Mouse (Mus musculus): Measurements from ENCODE around the gene Gm10134.

The Gm10134 gene

DNA sequence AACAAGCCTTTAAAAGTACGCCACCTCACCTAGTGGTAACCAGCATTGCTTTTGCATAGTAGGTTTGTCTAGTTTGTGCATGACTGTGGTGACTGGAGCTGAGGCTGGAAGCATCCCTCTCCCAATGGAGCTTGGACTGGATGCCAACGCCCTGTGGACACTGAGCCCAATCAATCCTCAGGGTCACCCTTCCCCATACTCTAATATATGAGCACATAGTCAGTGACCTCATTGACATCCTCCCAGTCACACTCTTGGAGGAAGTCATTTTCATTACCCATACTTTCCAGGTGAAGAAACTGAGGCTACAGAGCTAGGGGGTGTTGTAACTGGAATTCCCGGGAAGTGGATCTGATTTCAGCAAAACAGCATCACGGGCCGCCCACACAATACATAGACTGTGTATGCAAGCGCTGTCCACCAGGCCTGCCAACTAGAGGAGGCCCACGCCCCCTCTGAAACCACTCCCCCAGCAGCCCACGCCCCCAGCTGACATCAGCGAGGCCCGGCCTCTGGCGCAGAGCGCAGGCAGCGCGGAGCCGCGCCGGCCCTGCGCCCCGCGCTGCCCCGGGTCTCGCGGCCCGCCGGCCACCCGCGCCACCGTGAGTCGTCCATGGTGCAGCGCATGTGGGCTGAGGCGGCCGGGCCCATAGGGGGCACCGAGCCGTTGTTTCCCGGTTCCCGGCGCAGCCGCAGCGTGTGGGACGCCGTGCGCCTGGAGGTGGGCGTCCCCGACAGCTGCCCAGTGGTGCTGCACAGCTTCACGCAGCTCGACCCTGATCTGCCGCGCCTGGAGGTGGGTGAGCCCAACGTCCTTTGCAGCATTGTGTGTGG, 27.3 kb downstream of the Gm10134 start:
- DNase-seq (ENCODE audit: low spot score) = no peak

DNA sequence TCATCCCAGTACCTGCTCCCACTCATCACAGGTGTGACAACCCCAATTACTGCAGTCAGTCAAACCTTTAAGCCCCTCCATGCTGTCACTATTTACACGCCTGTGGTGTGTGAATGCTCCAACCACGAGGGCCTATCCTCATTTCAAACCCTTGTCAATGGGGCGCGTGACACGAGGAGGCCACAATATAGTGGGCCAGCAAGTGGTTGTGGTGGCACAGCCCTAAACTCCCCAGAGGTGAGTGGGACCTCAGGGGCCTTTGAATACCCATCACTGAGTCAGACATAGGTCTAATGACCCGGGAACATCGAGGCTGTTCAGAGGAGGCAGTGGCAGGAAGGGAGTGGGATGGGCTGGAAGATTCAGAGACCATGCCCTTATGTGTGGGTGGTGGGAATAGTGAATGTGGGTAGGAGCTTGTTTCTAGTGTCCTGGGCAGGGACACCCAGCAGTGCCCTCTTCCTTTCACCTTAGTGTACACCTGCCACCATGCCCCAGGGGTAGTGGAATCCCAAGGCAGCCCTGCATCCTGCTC, 28.1 kb downstream of the Gm10134 start:
- DNase-seq (ENCODE audit: low spot score) = no peak

- DNase-seq (ENCODE audit: low spot score) = no peak
Measured at GRCm38 (mm10) chr2:28534436-28535262, 28.8 kb downstream of the Gm10134 start.

DNA sequence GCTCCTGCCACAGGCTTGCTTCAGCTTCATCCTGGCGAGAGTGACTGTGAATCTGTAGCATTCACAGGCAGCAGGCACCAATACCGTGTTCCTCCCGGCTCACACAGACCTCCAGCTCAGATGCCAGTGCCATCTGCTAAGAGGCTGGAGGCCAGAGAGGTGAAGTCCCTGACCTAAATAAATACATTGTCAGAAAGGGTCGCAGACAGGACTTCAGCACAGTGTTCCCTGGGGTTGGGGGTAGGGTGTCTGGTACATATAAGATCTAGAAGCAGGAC, 29.3 kb downstream of the Gm10134 start:
- no peak for DNase-seq (ENCODE audit: low spot score)

DNA sequence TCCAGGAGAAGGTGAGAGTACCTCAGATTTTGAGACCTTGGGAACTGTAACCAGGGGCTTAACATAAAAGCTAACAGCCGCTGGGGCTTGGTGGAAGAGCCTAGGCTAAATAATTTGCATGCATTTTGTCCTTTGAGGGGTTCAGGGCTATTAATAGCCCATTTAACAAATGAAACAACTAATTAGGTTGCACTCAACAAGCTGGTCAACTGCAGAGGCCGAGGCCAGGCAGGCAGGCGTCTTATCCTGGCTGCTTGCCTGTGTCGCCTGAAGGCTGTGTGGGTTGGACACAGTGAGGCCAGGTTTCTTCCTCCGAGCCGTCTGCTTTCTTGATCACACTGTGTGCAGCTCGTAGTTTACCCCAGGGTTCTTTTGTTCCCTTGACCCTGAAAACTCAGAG, 29.8 kb downstream of the Gm10134 start:
- no peak for DNase-seq (ENCODE audit: low spot score)

DNA sequence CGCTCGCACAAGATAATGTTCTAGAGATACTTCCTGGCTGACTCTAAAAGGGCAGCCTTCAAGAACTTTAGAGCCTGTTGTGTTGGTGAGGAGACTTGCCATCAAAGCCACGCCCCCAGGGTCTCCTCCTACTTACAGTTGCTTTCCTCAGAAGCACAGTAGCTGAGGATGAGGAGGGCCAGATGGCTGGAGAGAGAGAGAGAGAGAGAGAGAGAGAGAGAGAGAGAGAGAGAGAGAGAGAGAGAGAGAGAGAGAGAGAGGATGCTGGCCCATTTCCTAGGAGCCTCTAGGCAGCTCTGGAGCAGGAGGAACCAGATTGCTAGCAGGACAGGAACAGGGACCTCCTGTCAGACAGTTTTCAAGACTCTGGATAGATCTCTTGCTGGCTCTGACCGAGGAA, 30.3 kb downstream of the Gm10134 start:
- no peak for DNase-seq (ENCODE audit: low spot score)

DNA sequence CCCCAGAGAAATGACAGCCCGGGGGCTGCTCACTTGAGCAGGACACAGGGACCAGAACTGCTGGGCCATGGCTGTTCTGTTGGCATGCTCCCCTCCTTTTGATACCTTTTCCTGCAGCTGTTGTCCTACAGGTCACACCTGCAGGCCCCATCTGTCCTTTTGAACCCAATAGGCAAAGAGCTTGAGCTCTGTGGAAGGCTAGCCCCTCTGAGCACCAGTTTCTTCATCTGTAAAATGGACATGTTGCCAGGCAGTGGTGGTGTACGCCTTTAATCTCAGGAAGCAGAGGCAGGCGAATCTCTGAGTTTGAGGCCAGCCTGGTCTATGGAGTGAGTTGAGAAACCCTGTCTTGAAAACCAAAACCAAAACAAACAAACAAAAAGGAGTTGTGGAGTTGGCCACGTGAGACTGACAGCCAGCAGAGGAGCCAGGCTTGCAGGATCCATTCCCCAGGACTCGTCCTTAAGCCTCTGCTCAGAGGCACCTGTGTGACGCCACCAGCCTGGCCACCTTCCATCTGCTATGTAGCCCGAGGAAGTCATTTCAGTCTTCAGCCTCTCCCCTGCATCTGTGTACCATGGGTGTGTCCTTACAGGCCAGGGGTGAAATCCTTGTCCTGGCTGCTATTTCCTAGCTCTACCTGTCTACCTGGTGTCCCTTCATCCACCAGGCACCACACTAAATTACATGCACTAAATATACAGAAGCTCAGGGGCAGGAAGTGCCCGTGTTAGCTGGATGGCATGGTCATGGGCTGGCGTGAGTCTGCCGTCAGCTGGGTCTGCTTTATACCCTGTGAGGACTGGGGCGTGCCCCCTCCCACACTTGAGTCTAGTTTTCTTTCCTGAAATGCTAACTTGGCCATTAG, 31.1 kb downstream of the Gm10134 start:
- DNase-seq (ENCODE audit: low spot score) = no peak

DNA sequence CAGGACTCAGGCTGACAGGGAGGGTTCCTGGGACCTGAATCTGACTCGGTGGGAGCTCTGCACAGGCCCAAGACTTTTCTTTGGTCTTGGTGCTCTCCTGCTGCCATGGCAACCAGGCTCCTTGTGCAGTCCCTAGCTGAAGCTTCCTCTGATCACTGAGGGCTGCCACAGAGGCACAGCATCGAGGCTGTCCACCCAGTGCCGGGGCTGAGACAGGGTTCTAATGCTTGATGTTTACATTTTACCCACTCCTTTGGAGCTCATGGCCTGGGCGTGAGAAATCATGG, 31.7 kb downstream of the Gm10134 start:
- no peak for DNase-seq (ENCODE audit: low spot score)

DNA sequence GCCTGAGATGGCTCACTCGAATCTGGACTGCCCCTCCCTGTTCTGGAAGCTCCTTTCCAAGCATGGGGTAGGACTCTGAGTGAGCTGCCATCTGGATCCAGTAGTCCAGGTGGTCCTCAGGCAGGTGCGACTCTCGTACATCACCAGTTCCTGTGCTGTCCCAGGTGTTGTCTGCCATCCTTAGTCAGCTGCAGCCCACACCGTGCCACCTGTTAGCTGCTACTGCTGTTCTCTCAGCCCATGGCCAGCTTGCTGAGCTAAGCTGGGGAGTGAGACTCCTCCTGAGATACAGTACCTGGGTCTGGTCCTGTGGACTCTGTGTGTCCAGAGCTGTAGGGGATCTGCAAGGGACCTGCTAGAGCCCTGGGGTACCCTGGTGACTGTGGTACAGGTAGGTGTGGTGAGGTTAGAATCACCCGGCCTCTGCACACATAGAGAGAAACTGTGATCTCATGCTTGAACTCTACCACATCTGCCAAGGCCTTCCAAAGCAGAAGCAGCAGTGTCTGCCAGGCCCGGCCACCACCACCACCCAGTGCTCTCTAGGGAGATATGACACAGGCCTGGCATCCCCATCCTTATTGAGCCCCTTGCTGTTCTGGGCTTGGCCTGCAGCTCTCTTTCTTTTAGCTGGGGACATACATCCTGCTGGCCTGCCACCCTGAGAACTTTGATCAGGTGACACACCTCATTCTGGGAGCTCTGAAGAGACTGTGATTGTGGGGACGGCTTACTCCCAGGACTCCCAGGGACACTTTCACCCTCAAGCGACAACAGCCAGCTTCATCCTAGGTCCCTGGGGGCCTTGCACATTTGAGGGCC, 32.3 kb downstream of the Gm10134 start:
- no peak for DNase-seq (ENCODE audit: low spot score)

DNA sequence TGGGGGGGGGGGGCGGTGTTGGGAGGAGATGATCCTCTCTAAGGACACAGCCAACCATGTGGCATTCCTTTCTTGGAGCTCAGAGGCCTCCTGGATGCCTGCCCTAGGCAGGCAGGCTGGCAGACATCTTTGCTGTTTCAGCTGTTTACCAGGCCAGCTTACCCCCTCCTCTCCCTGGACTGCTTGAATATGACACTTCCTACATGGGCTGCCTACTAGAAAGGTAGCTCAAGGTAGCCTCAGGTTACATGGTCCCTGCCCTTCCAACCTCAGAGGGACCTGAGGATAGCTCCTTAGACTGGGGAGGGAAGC, 32.9 kb downstream of the Gm10134 start:
- DNase-seq (ENCODE audit: low spot score) = no peak

DNA sequence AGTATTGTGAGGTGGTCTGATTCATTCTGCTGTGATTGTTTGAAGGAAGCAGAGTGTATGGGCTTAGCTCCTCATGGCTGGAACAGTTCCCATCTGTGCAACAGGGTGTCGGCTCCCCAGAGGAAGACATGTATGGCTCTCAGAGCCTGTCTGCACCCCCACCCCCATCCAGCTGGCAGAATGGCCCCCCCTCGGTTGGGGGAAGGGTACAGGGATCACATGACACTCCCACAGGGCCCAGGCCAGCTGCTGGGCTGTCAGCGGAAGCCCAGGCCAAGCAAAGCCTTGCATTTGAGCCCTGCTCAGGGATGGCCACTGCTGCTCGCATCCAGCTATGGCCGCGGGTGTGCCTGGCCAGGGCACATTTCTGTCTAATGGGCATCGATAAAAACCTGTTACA, 33.3 kb downstream of the Gm10134 start:
- DNase-seq (ENCODE audit: low spot score) = no peak

GRCm38 (mm10) chr2:28539949-28540348, 34.1 kb downstream of the Gm10134 start:
- no peak for DNase-seq (ENCODE audit: low spot score)

GRCm38 (mm10) chr2:28540587-28541227, 34.8 kb downstream of the Gm10134 start:
- DNase-seq (ENCODE audit: low spot score) = no peak

DNA sequence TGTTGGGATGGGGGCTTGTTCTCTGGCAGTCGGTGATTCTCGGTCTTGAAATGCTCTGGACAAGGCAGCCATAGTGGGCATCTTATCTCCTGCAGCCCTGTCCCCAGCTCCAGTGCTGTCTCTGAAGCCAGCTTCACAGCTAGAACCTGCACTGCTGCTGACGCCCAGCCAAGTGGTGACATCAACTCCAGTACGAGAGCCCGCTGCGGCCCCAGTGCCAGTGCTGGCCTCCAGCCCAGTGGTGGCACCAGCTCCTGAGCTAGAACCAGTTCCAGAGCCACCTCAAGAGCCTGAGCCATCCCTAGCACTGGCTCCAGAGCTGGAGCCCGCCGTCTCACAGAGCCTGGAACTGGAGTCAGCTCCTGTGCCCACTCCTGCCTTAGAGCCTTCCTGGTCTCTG, 38.0 kb downstream of the Gm10134 start:
- DNase-seq (ENCODE audit: low spot score) = no peak

DNA sequence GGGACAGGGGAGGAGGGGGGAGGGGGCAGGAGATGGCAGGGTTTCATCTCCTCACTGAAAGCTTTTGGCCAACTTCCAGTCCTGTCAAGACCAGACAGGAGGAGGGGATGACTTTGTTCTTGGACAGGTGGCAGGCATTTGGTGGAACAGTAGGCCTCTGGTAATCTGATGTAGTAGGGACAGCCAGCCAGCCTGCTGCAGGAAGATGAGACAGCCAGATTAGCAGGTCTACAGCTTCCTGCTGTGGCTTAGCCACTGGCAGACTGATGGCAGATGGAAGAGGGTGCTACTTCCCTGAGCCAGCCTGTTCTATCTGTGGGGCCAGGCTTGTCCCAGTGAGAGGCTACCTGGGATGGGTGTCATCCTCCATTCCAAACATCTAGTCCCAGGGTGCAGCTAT, 40.1 kb downstream of the Gm10134 start:
- DNase-seq (ENCODE audit: low spot score) = no peak

DNA sequence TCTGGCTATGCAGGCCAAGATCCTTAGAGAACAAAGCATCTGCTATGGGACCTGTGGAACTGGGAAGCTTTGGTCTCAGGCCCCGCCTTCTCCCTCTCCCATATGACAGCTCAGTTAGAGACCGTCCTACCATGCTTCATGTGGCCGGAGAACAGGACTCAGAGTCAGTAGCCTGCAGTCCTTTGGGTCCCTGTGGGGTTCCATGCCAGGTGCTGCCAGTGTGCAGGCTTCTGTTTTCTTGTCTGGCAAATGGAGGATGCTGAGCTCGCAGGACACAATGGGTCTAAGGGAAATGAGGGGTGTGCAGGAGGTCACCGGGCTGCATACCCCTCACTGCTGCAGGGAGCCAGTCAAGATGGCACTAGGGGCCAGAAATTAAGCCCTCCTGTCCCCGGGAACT, 40.7 kb downstream of the Gm10134 start:
- no peak for DNase-seq (ENCODE audit: low spot score)

GRCm38 (mm10) chr2:28547237-28548172, 41.6 kb downstream of the Gm10134 start:
- peak; percentile 76 for DNase-seq (ENCODE audit: low spot score)

- DNase-seq (ENCODE audit: low spot score) = no peak
Measured at GRCm38 (mm10) chr2:28549157-28549556, 43.3 kb downstream of the Gm10134 start.

DNA sequence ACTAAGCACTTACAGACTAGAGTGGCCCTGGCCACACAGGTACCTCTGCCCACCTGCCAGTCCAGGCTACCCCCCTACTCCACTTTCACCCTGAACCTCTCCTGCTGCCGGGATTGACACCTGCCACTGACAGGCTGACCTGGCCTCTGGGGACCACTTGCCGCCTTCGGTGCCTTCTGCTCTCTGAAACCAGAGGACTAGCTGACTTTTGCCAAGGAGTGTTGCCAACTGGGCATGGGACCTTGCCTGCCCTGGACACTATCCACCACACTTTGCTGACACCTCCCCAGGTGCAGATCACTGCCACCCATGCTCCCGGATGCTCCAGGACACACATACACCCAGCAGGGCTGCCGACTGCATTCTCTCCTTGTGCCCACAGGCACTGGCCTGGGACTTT, 46.4 kb downstream of the Gm10134 start:
- no peak for DNase-seq (ENCODE audit: low spot score)
